Mouse (Mus musculus): ENCODE results near the gene Bcl2l15.
"Not testable (repeated sequence)": the region's sequence is repeated elsewhere in the genome, so short reads cannot be mapped to it uniquely, and the experiment has no call there.

Bcl2l15 gene

GRCm38 (mm10) chr3:103831146-103831545, 1.3 kb upstream of the Bcl2l15 start:
- no peak for DNase-seq (ENCODE audit: low read depth, low spot score)

- DNase-seq (ENCODE audit: low read depth, low spot score), result no peak
These were observed 1.6 kb downstream of the Bcl2l15 start for GRCm38 (mm10) chr3:103834001-103834400.

GRCm38 (mm10) chr3:103835272-103835950, 3.0 kb downstream of the Bcl2l15 start:
- DNase-seq (ENCODE audit: low read depth, low spot score), result no peak

GRCm38 (mm10) chr3:103835951-103836310, 3.5 kb downstream of the Bcl2l15 start:
- DNase-seq (ENCODE audit: low read depth, low spot score), result no peak

GRCm38 (mm10) chr3:103836453-103836852, 4.1 kb downstream of the Bcl2l15 start:
- no peak for DNase-seq (ENCODE audit: low read depth, low spot score)

GRCm38 (mm10) chr3:103839711-103840110, 7.3 kb downstream of the Bcl2l15 start:
- no peak for DNase-seq (ENCODE audit: low read depth, low spot score)

GRCm38 (mm10) chr3:103840195-103840594, 7.8 kb downstream of the Bcl2l15 start:
- DNase-seq (ENCODE audit: low read depth, low spot score), result not testable (repeated sequence)

GRCm38 (mm10) chr3:103840946-103841345, 8.5 kb downstream of the Bcl2l15 start:
- DNase-seq (ENCODE audit: low read depth, low spot score), result not testable (repeated sequence)

GRCm38 (mm10) chr3:103850644-103851363, 18.4 kb downstream of the Bcl2l15 start:
- DNase-seq (ENCODE audit: low read depth, low spot score), result no peak

GRCm38 (mm10) chr3:103851481-103851880, 19.1 kb downstream of the Bcl2l15 start:
- no peak for DNase-seq (ENCODE audit: low read depth, low spot score)

GRCm38 (mm10) chr3:103851882-103852281, 19.5 kb downstream of the Bcl2l15 start:
- DNase-seq (ENCODE audit: low read depth, low spot score), result no peak

GRCm38 (mm10) chr3:103852565-103853299, 20.3 kb downstream of the Bcl2l15 start:
- no peak for DNase-seq (ENCODE audit: low read depth, low spot score)

GRCm38 (mm10) chr3:103853804-103854203, 21.4 kb downstream of the Bcl2l15 start:
- DNase-seq (ENCODE audit: low read depth, low spot score), result no peak

GRCm38 (mm10) chr3:103857036-103857805, 24.8 kb downstream of the Bcl2l15 start:
- no peak for DNase-seq (ENCODE audit: low read depth, low spot score)

GRCm38 (mm10) chr3:103857977-103858563, 25.7 kb downstream of the Bcl2l15 start:
- DNase-seq (ENCODE audit: low read depth, low spot score), result no peak

GRCm38 (mm10) chr3:103858881-103859801, 26.7 kb downstream of the Bcl2l15 start, which contains the start of gene Ptpn22:
Ptpn22 (plus strand) TSS chr3:103859795.
- no peak for DNase-seq (ENCODE audit: low read depth, low spot score)

GRCm38 (mm10) chr3:103859851-103860391, 27.5 kb downstream of the Bcl2l15 start:
- DNase-seq (ENCODE audit: low read depth, low spot score), result no peak

- no peak for DNase-seq (ENCODE audit: low read depth, low spot score)
These were observed 30.4 kb downstream of the Bcl2l15 start for GRCm38 (mm10) chr3:103862721-103863220.

- no peak for DNase-seq (ENCODE audit: low read depth, low spot score)
These were observed 31.8 kb downstream of the Bcl2l15 start for GRCm38 (mm10) chr3:103864200-103864599.
